ENCODE assay signal across 9 mouse cellular contexts in the genomic region with DNA sequence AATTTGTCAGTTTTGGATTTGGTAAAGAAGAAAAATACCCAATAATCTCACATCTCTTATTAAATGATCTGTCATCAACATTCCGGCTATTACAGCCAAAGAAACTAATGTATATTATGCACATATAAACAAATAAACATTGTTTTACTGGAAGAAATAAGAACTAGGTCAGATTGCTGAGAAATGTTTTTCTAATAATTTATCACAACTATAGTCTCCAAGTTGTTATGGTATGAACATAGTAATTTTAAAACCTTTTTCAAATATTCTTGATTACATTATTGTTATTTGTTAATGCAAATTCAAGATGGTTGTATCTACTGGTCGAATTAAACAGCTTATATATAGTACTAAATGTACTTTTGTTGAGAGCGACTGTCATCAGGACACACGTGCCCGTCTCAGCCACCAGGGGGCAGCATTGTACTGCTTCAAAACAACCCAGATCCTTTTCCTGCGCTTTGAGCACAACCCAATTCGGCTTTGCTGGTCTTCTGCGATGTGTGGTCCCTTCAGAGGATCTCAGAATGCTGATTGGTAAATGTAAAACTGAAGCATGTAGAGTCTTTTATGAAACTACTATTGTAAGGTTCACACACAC. TPM values are rescaled to one million over a fixed set of nuclear protein-coding genes. Genes with fewer than 3 reads are reported as not detected.
DNase-seq lines count a peak whose midpoint lies in the region; ATAC-seq and TF ChIP-seq lines count a peak whose summit lies in the region.
"Had no signal": no experiment of that assay in that cellular context is flagged by ENCODE, and none has a peak within 500 bp of the region (broad histone marks: within the 10 kb centered on the region; RNA-seq: fewer than 3 reads in every experiment).

No protein-coding gene starts in this region.

- 0 out of 2 replicates have a peak, but pooled peaks have one; percentile 41 for ATAC-seq in liver, postnatal 0 days
- ATAC-seq in neural tube, embryonic 14.5 days (ENCODE audit: low read depth), result peak; percentile 80

- H3K27me3 ChIP-seq in liver, postnatal 0 days (ENCODE audit: insufficient read depth, low read length), result no peaks in the 10 kb centered on the region
- H3K27me3 ChIP-seq in neural tube, embryonic 14.5 days (ENCODE audit: control insufficient read depth, insufficient read depth, low read length), result no peaks in the 10 kb centered on the region

- no peaks in the 10 kb centered on the region for H3K4me1 ChIP-seq in liver, postnatal 0 days (ENCODE audit: insufficient read depth)
- H3K4me1 ChIP-seq in neural tube, embryonic 14.5 days (ENCODE audit: control insufficient read depth, insufficient read depth, low read length), result no peaks in the 10 kb centered on the region

- no peaks in the 10 kb centered on the region for H3K36me3 ChIP-seq in liver, postnatal 0 days (replicated peaks; ENCODE audit: insufficient read depth, low read length)
- H3K36me3 ChIP-seq in neural tube, embryonic 14.5 days (ENCODE audit: control insufficient read depth, insufficient read depth, low read length), result no peaks in the 10 kb centered on the region

- peak; percentile 89 for TF ChIP-seq CTCF in liver, postnatal 0 days (IDR thresholded peaks at IDR 0.05; ENCODE audit: low read depth)

- no peak overlapping the region for H3K27ac ChIP-seq in liver, postnatal 0 days (ENCODE audit: low read depth)
- H3K27ac ChIP-seq in neural tube, embryonic 14.5 days (ENCODE audit: low read depth, low read length), result no peak overlapping the region

- H3K9ac ChIP-seq in liver, postnatal 0 days (replicated peaks), result no peak overlapping the region
- H3K9ac ChIP-seq in neural tube, embryonic 14.5 days (replicated peaks; ENCODE audit: low read depth, low read length), result no peak overlapping the region

- DNase-seq in B cell, adult 2 months, result peak; percentile 84 to 86
- peak; percentile 49 for DNase-seq in adrenal gland, adult 2 months
- peak; percentile 81 for DNase-seq in embryo, embryonic 11 days
- DNase-seq in gastrocnemius, postnatal 4 days (ENCODE audit: low spot score in 2 of 2), result peak; percentile 43 to 70
- DNase-seq in kidney, postnatal 25 days, result peak; percentile 72 to 78
- DNase-seq in liver, postnatal 0 days, result peak; percentile 80
- peak; percentile 88 for DNase-seq in testis, postnatal 10 days (ENCODE audit: low spot score)

- no peak for TF ChIP-seq EP300 in liver, postnatal 0 days (IDR thresholded peaks at IDR 0.05; ENCODE audit: low read depth)

- WGBS in liver, postnatal 0 days (ENCODE audit: insufficient replicate concordance), result 17% methylated on average over 8 of the region's 8 CpGs
- WGBS in neural tube, embryonic 14.5 days, result 13% methylated on average over 8 of the region's 8 CpGs

- H3K9me3 ChIP-seq in liver, postnatal 0 days (ENCODE audit: low read length), result no peaks in the 10 kb centered on the region
- H3K9me3 ChIP-seq in neural tube, embryonic 14.5 days (ENCODE audit: control insufficient read depth, low read length), result no peaks in the 10 kb centered on the region

- no peak overlapping the region for H3K4me2 ChIP-seq in liver, postnatal 0 days (ENCODE audit: low read depth, low read length)
- H3K4me2 ChIP-seq in neural tube, embryonic 14.5 days (ENCODE audit: low read depth, low read length), result no peak overlapping the region

- no peak overlapping the region for H3K4me3 ChIP-seq in liver, postnatal 0 days (ENCODE audit: low read depth, low read length)
- H3K4me3 ChIP-seq in neural tube, embryonic 14.5 days (ENCODE audit: low read depth, low read length), result no peak overlapping the region
- H3K4me3 ChIP-seq: erythroblast, embryonic 14.5 days had no signal

RNA-seq across cellular contexts. Expression of a gene that starts 45.3 kb away (rescaled TPM):
- 10 to 100 TPM; 13.4 to 23.5 TPM for total RNA-seq in adrenal gland, adult 2 months (2021)
- polyA plus RNA-seq in adrenal gland, adult 2 months (2012; rRNA removed), result 0.40 and 0.58 TPM in 2 replicates
- 10 to 100 TPM; 45.6 to 52.9 TPM for total RNA-seq in gastrocnemius, postnatal 4 days (2021)
- 152 and 153 TPM in 2 replicates for polyA plus RNA-seq in liver, postnatal 0 days (2015; fragmentation: Nextera tagmentation; extraction: Ambion mirVana)
- 2.0 and 3.8 TPM in 2 replicates for polyA plus RNA-seq in neural tube, embryonic 14.5 days (2014; fragmentation: Nextera tagmentation; extraction: Ambion mirVana)
- polyA plus RNA-seq: erythroblast, embryonic 14.5 days had no signal

Comparison
In these comparisons a context has a peak if more than half of its experiments do, and no peak if none do; other contexts are left out.
1. RNA of a gene that starts 45.3 kb away (polyA plus RNA-seq): 152 to 153 TPM in liver, postnatal 0 days; 2.0 to 3.8 TPM in neural tube, embryonic 14.5 days and 0.40 to 0.58 TPM in adrenal gland, adult 2 months; every median in the first group is over 10 times any median in the second.
2. Peak in every context shown above with its lines, with median percentiles within 50 percentile points of each other: DNase-seq.